ENCODE assay signal across 10 mouse cellular contexts in the genomic region with DNA sequence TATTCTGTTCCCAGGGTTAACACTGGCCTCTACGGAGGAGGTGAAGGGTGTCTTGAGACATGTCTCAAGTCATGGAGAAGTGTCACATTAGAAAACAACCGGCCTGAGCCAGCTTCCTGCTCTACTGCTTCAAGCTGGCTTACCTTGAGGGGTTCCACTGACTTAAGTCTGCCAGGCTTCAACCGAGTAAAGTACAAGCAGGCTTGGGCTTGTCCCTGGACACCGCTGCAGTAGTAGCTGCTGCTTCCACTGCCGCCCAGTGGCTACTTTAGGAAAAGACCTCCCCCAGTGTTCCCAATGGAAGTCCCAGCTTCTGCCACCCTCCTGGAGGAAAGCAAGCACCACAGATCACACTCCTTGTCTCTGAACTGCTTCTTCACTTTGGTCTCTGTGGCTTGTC. TPM values are rescaled to one million over a fixed set of nuclear protein-coding genes. Genes with fewer than 3 reads are reported as not detected.
DNase-seq lines count a peak whose midpoint lies in the region; ATAC-seq and TF ChIP-seq lines count a peak whose summit lies in the region.
"Had no signal": no experiment of that assay in that cellular context is flagged by ENCODE, and none has a peak within 500 bp of the region (broad histone marks: within the 10 kb centered on the region; RNA-seq: fewer than 3 reads in every experiment).

No protein-coding gene starts in this region.

- H3K36me3 ChIP-seq in midbrain, embryonic 16.5 days (ENCODE audit: control insufficient read depth, insufficient read depth, low read length) = no peaks in the 10 kb centered on the region
- H3K36me3 ChIP-seq: heart, embryonic 13.5 days; neural tube, embryonic 13.5 days had no signal

- H3K9me3 ChIP-seq in midbrain, embryonic 16.5 days (replicated peaks; ENCODE audit: control insufficient read depth, low read length, poor library complexity, severe bottlenecking) = no peaks in the 10 kb centered on the region
- H3K9me3 ChIP-seq: heart, embryonic 13.5 days; neural tube, embryonic 13.5 days had no signal

- intact Hi-C loops in heart, postnatal 36 days (cut with DNase I) = no loop called here

- no peak overlapping the region for H3K4me2 ChIP-seq in midbrain, embryonic 16.5 days (ENCODE audit: low read length)
- H3K4me2 ChIP-seq: heart, embryonic 13.5 days; neural tube, embryonic 13.5 days had no signal

- 18% methylated on average over 5 of the region's 5 CpGs for WGBS in midbrain, embryonic 16.5 days

- H3K4me3 ChIP-seq in midbrain, embryonic 16.5 days (ENCODE audit: low read depth, low read length) = no peak overlapping the region
- H3K4me3 ChIP-seq: heart, embryonic 13.5 days; neural tube, embryonic 13.5 days had no signal

- ATAC-seq in cerebellum, adult (ENCODE audit: insufficient number of reproducible peaks, low FRiP score, low TSS enrichment) = no peak
- 0 out of 2 replicates have a peak, but pooled peaks have one; percentile 21 for ATAC-seq in midbrain, embryonic 16.5 days

- TF ChIP-seq POLR2A in brain, embryonic 14.5 days (IDR thresholded peaks at IDR 0.05; ENCODE audit: borderline replicate concordance, extremely low read depth, insufficient read depth, insufficient read length, poor library complexity, severe bottlenecking) = no peak

- peak; percentile 51; the same call in 1 of the 2 replicates for TF ChIP-seq CTCF in brain, embryonic 14.5 days (IDR thresholded peaks at IDR 0.05; ENCODE audit: borderline replicate concordance, extremely low read depth, insufficient read depth, insufficient read length)

- peak; percentile 21 to 28 for DNase-seq in cerebellum, postnatal 14 days
- peak; percentile 2 for DNase-seq in 3134 (ENCODE audit: extremely low read depth, insufficient read length, low spot score)
- DNase-seq in brain, embryonic 14.5 days (ENCODE audit: low read depth) = peak; percentile 59
- DNase-seq in heart, postnatal 36 days = peak; percentile 5 to 9
- DNase-seq in left cerebral cortex, adult 11 months (ENCODE audit: low spot score) = peak; percentile 29
- no peak for DNase-seq in thymus, postnatal 36 days

- no peak overlapping the region for H3K27ac ChIP-seq in midbrain, embryonic 16.5 days (ENCODE audit: low read length)
- H3K27ac ChIP-seq: heart, embryonic 13.5 days; neural tube, embryonic 13.5 days had no signal

- no peaks in the 10 kb centered on the region for H3K4me1 ChIP-seq in midbrain, embryonic 16.5 days (ENCODE audit: control insufficient read depth, insufficient read depth, low read length)
- H3K4me1 ChIP-seq: neural tube, embryonic 13.5 days had no signal

- H3K27me3 ChIP-seq in midbrain, embryonic 16.5 days (ENCODE audit: control insufficient read depth, insufficient read depth, low read depth, low read length) = peaks cover 8% of the 10 kb centered on the region; the same call in 1 of the 2 replicates

- no peak overlapping the region for H3K9ac ChIP-seq in midbrain, embryonic 16.5 days (ENCODE audit: low read depth, low read length)
- H3K9ac ChIP-seq: heart, embryonic 13.5 days; neural tube, embryonic 13.5 days had no signal

RNA-seq across cellular contexts. Expression of gene P2ry4, which starts 2.8 kb away (rescaled TPM):
- 0.05 and 0.11 TPM in 2 replicates for polyA plus RNA-seq in brain, embryonic 14.5 days (2012; rRNA removed)
- total RNA-seq in heart, postnatal 36 days (2021) = not detected
- not detected in 2 replicates for polyA plus RNA-seq in midbrain, embryonic 16.5 days (2015; fragmentation: Nextera tagmentation; extraction: Ambion mirVana)
- polyA plus RNA-seq: heart, embryonic 13.5 days; neural tube, embryonic 13.5 days had no signal

RNA-seq across cellular contexts. Expression of gene Arr3, which starts 7.9 kb away (rescaled TPM):
- polyA plus RNA-seq in brain, embryonic 14.5 days (2012; rRNA removed) = 0.22 TPM in 1 of 2 replicates, not detected in the other
- total RNA-seq in heart, postnatal 36 days (2021) = not detected
- polyA plus RNA-seq in midbrain, embryonic 16.5 days (2015; fragmentation: Nextera tagmentation; extraction: Ambion mirVana) = not detected in 2 replicates
- polyA plus RNA-seq: neural tube, embryonic 13.5 days had no signal

RNA-seq across cellular contexts. Expression of gene Awat1, which starts 25.4 kb away (rescaled TPM):
- polyA plus RNA-seq in brain, embryonic 14.5 days (2012; rRNA removed) = not detected in 2 replicates
- total RNA-seq in heart, postnatal 36 days (2021) = not detected
- not detected in 2 replicates for polyA plus RNA-seq in midbrain, embryonic 16.5 days (2015; fragmentation: Nextera tagmentation; extraction: Ambion mirVana)
- polyA plus RNA-seq: heart, embryonic 13.5 days; neural tube, embryonic 13.5 days had no signal

RNA-seq across cellular contexts. Expression of gene Kif4, which starts 28.1 kb away (rescaled TPM):
- 7.9 and 11.2 TPM in 2 replicates for polyA plus RNA-seq in brain, embryonic 14.5 days (2012; rRNA removed)
- under 1 TPM; 0.36 to 0.87 TPM for total RNA-seq in heart, postnatal 36 days (2021)
- polyA plus RNA-seq in midbrain, embryonic 16.5 days (2015; fragmentation: Nextera tagmentation; extraction: Ambion mirVana) = 2.8 and 4.4 TPM in 2 replicates

RNA-seq across cellular contexts. Expression of gene Pdzd11, which starts 28.9 kb away (rescaled TPM):
- 51.0 and 51.3 TPM in 2 replicates for polyA plus RNA-seq in brain, embryonic 14.5 days (2012; rRNA removed)
- 10 to 100 TPM; 25.8 to 28.3 TPM for total RNA-seq in heart, postnatal 36 days (2021)
- polyA plus RNA-seq in midbrain, embryonic 16.5 days (2015; fragmentation: Nextera tagmentation; extraction: Ambion mirVana) = 89.7 and 93.0 TPM in 2 replicates

Comparison
In these comparisons a context has a peak if more than half of its experiments do, and no peak if none do; other contexts are left out.
1. DNase-seq: peak in cerebellum, postnatal 14 days (2 of 2), 3134 (single experiment), brain, embryonic 14.5 days (single experiment), heart, postnatal 36 days (2 of 2) and left cerebral cortex, adult 11 months (single experiment); none in thymus, postnatal 36 days (0 of 2).